Mouse (Mus musculus): ENCODE results near the gene Hspb8.
A peak's percentile ranks its signal among the peaks of the same experiment; 100 is the strongest.
"Not testable (repeated sequence)": the region's sequence is repeated elsewhere in the genome, so short reads cannot be mapped to it uniquely, and the experiment has no call there.

The Hspb8 gene

DNA sequence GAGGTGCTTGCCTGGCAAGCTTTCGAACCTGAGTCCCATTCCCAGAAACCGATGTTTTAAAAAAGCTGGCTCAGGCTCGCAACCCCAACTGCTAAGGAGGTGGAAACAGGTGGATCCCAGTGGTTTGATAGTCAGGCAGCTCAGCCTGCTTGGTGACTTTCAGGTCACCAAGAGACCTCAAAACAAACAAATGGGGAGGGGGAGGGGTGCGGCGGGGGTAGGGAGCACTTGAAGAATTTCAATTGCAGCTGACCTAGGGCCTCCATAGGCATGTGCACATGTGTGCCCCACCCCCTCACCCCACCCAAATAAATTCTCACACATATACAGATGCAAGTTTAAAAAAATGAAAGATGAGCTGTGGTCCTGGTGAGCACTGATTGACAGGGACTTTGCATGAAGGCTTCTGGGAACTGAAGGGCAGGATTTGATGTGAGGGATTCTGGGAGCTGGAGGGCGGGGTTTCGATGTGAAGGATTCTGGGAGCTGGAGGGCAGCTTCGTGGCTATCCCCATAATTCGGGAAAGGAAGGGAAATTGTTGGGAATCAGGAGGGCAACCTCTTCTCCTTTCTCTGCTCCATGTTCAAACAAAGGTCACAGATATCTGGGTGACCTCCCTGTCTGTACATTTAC lies 35.2 kb downstream of the Hspb8 start:
- no peak for DNase-seq

DNA sequence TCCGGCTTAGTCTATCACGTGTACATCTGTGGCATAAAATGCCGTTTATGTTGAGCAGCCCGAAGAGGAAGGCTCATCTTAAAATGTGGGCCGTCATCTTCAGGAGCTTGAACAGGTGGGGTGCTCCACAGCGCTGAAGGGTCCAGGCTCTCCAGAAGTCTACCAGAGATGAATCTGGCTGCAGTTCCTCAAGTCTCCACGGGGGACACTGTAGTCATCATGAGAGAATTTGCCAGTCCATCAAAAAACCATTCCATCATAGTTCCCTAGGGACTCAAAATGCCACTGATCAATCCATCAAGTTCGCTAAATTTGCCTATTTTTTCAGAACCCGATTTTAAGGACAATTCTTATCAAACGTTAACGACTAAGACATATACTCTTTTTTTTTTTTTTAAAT lies 36.6 kb downstream of the Hspb8 start:
- peak; percentile 3 to 25 for DNase-seq

DNA sequence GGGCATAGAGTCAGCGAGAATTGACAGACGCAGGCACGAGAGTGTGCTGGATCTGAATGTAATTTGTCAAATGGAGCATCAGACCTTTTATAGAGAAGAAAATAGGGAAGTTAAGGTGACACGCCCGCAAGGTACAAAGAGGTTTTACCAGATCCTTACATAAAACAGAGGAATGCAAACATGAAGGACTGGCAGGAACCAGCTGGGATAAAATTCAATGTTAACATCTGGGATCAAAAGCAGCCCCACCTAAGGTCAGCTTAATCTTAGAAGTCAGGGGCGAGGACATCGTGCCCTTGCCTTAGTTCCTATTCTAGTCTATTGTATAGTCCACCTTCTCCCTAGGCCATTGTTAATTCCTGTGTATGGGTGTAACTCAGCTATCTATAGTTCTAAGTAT lies 40.0 kb downstream of the Hspb8 start:
- not testable (repeated sequence) for DNase-seq

DNA sequence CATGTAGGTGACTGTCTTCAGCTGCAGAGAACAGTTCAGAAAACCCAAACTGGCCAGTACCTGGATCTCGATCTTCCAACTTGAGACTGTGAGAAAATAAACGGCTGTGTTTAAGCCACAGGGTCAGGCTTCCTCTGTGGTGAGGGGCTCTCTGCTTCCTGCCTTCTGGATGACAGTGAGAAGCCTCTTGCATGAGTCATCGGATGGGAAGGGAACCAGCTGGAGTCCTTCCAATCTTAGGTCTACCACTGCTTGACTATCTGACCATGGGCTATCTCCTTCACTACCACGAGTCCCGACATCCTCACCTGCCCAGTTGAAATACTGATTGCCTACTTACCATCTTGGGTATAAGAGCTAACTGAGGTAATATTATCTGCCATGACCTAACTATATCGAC lies 40.9 kb downstream of the Hspb8 start:
- no peak for DNase-seq

DNA sequence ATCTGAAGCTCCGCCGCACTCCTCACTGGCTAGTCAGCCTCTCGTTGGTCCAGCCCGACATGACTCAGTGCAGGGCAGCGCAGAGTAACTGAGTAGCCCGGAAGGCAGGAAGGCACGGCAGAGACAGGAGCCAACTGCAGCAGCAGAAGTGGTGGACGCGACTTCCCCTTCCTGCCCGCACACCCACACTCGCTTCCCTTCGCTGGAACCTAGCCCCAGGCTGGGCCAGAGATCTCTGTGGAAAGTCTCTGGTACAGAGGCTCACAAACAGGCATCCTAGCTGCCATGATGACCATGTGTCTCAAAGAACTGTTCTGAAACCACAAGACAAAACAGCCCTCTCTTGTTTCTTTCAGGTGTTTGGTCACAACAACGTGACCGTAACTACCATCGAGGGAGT lies 41.4 kb downstream of the Hspb8 start:
- no peak for DNase-seq

DNA sequence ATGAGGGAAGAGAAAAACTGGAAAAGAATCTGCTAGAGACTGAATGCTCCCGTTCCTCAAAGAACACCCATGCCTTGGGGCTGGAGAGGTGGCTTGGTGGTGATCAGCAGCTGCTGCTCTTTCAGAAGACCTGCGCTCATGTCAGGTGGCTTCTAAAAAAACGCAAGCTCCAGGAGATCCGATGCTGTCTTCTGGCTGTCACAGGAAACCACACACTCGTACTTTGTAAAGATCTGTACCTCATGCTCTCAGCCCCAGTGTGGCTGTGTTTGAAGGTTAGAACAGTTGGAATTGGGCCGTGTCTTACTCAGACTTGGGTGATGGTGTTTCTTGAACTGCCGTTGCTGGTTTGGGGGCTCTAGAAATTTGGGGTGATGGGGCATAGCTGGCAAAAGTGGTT lies 42.3 kb downstream of the Hspb8 start:
- DNase-seq, result no peak

DNA sequence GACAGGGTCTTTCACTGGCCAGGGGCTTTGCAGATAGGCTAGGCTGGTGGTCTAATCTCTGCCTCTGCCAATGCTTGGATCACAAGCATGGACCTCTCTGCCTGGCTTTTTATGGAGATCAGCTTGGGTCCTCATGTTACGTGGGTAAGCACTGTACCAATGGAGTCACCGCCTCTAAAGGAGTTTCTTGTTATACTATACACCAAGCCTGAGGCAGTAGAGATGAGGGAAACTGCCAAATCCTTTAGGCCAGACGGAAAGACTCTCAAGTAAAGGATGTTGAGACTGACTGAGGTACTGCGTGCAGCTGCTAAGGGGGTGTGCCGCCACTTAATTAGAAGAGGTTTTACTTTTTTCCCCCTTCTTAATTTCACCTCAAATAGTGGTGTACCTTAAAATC lies 43.8 kb downstream of the Hspb8 start:
- DNase-seq, result no peak

DNA sequence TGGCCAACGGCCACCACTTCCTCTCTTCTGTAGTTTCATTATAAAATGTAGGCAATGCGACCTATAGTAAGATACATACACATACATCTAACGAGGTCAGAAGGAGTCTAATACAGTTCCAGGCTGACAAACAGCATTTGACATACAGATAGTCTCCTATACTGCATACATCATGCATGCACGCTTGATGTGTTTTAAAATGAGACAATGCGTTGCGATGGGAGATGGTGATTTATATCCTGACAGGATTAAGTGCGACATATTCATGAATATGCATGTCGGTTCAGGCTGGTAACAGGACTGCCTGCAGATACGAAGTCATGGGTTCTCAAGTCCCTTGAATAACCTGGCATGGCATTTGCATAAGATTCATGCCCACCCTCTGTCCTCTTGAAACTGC lies 54.7 kb downstream of the Hspb8 start:
- no peak for DNase-seq

DNA sequence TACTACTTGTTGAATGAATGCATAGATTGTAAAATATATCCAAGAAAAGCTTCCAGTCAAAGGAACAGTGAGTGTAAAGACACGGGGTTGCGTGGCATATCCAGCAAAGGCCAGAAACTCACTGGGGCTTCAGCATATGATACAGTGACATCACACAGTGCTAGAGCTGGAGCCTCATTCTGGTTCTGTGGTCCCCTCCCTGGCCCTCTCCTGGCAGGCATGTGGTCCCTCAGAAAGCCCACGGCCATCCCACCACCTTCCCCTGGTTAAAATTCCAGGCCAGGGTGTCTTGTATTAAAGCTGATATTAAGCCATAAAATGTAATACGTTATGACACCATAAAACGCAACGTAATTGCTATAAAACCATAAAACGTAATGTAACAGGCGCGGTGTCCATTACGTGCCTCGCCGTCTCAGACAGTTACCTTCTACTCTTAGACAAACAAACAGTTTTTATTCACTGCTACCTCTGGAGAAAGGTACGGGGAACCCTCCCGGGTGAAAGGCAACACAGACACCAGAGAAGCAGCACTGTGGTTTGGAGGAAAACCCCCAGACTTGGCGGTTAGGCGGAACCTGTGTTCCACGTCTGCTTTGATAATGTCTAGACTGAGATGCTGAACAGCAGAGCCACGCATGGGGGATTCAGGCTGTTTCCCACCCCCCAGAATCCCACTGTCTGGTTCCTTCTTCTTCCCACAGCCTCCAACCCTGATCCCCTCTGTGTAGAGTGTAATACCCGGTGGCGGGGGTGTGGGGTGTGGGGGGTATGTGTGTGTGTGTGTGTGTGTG lies 55.6 kb downstream of the Hspb8 start:
- no peak for DNase-seq

DNA sequence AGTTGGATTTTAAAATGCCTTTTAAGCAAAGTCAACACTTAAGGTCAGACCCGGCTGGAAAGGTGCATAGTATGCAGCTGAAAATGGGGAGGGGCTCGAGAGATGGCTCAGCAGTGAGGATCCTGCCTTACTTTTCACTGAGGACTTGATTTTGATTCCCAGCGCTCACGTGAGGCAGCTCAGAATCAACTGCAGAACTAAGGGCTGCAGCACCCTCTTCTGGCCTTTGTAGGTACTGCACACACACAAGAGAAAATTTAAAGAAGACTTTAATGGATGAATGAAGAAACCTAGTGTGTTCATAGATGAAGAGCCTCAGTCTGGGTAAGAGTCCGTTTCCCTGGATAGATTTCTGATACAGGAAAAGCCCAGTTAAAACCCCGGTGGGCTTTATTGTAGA lies 61.3 kb downstream of the Hspb8 start:
- no peak for DNase-seq

DNA sequence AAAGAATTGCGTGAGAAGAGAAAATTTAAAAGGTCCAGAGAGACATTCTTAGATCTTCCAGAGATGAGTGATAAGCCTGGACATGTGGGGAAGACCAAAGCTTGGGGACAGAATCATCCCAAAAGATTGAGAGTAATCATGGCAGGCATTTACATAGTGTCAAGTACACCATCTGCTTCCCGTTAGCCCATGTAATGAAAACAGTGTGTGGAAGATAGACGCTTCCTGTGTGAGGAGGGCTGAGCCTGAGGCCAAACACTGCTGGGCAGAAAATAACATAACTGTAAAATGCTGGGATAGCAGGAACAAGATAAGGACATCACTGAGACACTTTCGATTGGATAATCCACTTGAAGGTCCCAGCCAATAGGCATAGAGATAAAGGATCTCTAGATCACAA lies 61.9 kb downstream of the Hspb8 start:
- DNase-seq, result no peak
